Mouse (Mus musculus): ENCODE measurements around the gene 1110051M20Rik. TPM values are rescaled to one million over a fixed set of nuclear protein-coding genes. Genes with fewer than 3 reads are reported as not detected.

1110051M20Rik gene
- polyA plus RNA-seq, 1 experiment from 2014 or later = 46.3 TPM

DNA sequence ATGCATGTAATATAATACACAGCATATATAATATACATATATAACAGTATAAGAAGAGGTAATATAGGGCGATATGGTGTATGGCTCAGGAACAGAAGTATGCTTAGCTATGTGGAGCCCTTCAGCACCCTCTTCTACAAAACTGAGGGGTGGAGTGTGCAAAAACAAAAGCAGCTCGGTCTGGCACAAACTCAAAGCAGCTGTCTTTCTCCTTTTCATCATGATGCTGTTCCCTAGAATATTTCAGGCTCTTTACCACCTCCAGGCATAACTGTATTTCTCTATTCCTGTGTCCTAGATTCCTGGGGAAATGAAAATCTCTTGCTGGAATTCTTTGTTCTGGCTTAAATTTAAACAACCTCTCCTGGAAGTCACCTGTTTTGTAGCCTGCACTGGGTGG is 214.8 kb downstream of the 1110051M20Rik start:
- no peaks in the 10 kb centered on the region for H3K9me3 ChIP-seq (ENCODE audit: control insufficient read depth, low read length)
- no peak for ATAC-seq (ENCODE audit: insufficient number of reproducible peaks, insufficient read depth, low FRiP score, low read depth)
- no peaks in the 10 kb centered on the region for H3K4me1 ChIP-seq (ENCODE audit: control insufficient read depth in 2 of 2, insufficient read depth in 2 of 2, low read length in 2 of 2)
- no peak overlapping the region for H3K4me3 ChIP-seq (ENCODE audit: control insufficient read depth in 1 of 2, insufficient read depth in 1 of 2, low read depth in 1 of 2, low read length in 2 of 2)
- no peak overlapping the region for H3K9ac ChIP-seq (ENCODE audit: low read length)
- H3K27ac ChIP-seq (replicated peaks in 1 of 2; ENCODE audit: control insufficient read depth in 1 of 2, insufficient read depth in 1 of 2, low read depth in 2 of 2, low read length in 2 of 2) = no peak overlapping the region
- H3K27me3 ChIP-seq (ENCODE audit: control insufficient read depth, insufficient read depth, low read length) = no peaks in the 10 kb centered on the region
- WGBS = 72% methylated on average over 2 of the region's 2 CpGs
- 0 out of 2 replicates have a peak, but pooled peaks cover 6% of the 10 kb centered on the region for H3K36me3 ChIP-seq (ENCODE audit: control insufficient read depth, insufficient read depth, low read length)
- no peak overlapping the region for H3K4me2 ChIP-seq (ENCODE audit: low read length)

Small RNA genes within 50 kb of the gene (microRNA-seq; reads per million reads assigned to microRNA genes)
- gene Gm22071 = not detected

Other genes with a start within 250 kb of the 1110051M20Rik start
- 2.2 and 2.6 TPM in 2 replicates for gene Nr1h3, start 241.9 kb downstream of the 1110051M20Rik start, polyA plus RNA-seq (2014; fragmentation: Nextera tagmentation; extraction: Ambion mirVana)
- 21.9 and 22.7 TPM in 2 replicates for gene Acp2, start 241.8 kb downstream of the 1110051M20Rik start, polyA plus RNA-seq (2014; fragmentation: Nextera tagmentation; extraction: Ambion mirVana)
- 7.0 and 8.3 TPM in 2 replicates for gene Ddb2, start 207.7 kb downstream of the 1110051M20Rik start, polyA plus RNA-seq (2014; fragmentation: Nextera tagmentation; extraction: Ambion mirVana)
- 38.2 and 39.6 TPM in 2 replicates for gene Pacsin3, start 188.8 kb downstream of the 1110051M20Rik start, polyA plus RNA-seq (2014; fragmentation: Nextera tagmentation; extraction: Ambion mirVana)
- gene Arfgap2, start 179.7 kb downstream of the 1110051M20Rik start, polyA plus RNA-seq (2014; fragmentation: Nextera tagmentation; extraction: Ambion mirVana) = 59.2 and 65.8 TPM in 2 replicates
- gene Lrp4, start 12.8 kb upstream of the 1110051M20Rik start, polyA plus RNA-seq (2014; fragmentation: Nextera tagmentation; extraction: Ambion mirVana) = 3.5 and 3.8 TPM in 2 replicates
- gene Ckap5, start 82.1 kb upstream of the 1110051M20Rik start, polyA plus RNA-seq (2014; fragmentation: Nextera tagmentation; extraction: Ambion mirVana) = 63.5 and 68.2 TPM in 2 replicates
- gene F2, start 191.7 kb upstream of the 1110051M20Rik start, polyA plus RNA-seq (2014; fragmentation: Nextera tagmentation; extraction: Ambion mirVana) = 0.13 and 0.23 TPM in 2 replicates
- 3.6 and 4.8 TPM in 2 replicates for gene Zfp408, start 205.1 kb upstream of the 1110051M20Rik start, polyA plus RNA-seq (2014; fragmentation: Nextera tagmentation; extraction: Ambion mirVana)
- gene Arhgap1, start 205.2 kb upstream of the 1110051M20Rik start, polyA plus RNA-seq (2014; fragmentation: Nextera tagmentation; extraction: Ambion mirVana) = 144 and 149 TPM in 2 replicates